Mouse (Mus musculus): ENCODE measurements at regions not wholly inside any gene's neighbourhood (a gene's known extent, or its start where the extent isn't known, plus 50 kb on each side); places are given as distances from the start of the nearest gene placed in this dataset.

DNA sequence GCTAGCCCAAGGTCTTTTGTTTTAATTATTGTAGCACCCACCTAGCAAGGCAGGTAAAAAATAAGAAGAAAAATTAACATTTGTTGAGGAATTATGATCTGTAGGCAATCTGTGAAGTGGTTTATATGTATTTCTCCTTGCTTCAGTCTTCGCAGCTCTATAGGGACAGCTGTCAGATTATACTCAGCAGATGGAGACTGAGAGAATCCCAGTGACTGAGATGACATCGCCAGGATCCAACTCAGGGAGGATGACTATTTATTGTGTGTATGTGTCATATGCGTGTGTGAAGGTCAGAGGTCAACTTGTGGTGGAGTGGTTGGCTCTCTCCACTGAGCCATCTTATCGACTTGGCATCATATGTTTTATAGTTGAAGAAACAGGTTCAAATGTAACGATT is 362.0 kb upstream of the Chd6 start:
- ATAC-seq (ENCODE audit: poor library complexity, severe bottlenecking) = no peak

GRCm38 (mm10) chr2:161470025-161470424 is 361.1 kb upstream of the Chd6 start:
- no peak for ATAC-seq (ENCODE audit: poor library complexity, severe bottlenecking)

DNA sequence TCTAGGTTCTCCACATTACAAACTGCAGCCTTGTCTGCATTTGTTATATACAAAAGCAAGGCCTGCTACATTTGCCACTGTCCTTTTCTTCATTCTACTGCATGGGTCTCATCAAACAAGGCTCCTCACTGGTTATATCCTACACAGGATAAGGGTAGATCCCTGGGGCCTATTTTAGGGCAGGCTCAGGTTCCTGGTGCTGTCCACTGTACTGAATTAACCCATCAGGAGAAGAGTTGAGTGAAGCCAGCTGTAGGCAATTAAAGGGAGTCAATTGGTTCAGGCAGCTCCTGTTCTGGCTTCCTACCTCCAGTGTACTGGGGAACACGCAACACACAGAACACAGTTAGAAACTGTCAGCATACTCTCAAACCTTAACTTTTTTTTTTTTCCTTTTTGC is 358.2 kb upstream of the Chd6 start:
- ATAC-seq (ENCODE audit: poor library complexity, severe bottlenecking) = no peak

DNA sequence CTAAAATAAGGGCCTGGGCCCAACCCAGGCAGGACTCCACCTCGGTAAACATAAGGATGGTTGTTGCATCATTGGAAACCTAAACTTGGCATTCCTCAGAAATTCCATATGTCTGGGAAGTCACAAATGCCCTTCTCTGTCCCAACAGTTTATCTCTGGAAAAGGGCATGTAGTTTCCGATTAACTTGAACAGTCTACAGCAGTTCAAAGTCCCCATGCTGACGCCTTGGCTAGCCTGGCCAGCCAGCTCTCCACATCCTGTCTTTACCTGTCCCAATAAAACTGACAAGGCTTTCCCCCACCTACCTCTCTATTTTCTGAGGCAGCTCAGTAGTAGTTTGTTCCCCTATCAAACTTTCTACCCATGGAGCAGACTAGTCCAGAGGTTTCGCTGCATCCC is 351.7 kb upstream of the Chd6 start:
- no peak for ATAC-seq (ENCODE audit: poor library complexity, severe bottlenecking)

DNA sequence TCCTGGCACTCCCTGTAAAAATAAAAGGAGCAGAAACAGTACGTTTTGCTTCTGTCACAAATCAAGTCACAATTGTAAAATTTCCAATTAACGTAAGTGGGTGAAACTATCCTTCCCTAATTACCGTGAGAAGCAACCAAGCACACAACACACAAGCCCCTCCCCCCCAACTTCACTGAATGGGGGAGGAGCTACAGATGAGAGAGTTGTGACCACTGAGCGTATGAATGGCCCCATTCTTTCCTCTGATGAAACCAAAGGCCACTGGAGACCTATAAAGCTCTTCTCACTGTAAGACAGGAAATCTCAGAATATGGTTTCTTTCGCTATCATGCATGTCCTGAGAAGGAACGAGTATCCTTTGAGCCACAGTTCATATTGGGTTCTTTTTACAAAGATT is 345.6 kb upstream of the Chd6 start:
- ATAC-seq (ENCODE audit: poor library complexity, severe bottlenecking) = no peak

DNA sequence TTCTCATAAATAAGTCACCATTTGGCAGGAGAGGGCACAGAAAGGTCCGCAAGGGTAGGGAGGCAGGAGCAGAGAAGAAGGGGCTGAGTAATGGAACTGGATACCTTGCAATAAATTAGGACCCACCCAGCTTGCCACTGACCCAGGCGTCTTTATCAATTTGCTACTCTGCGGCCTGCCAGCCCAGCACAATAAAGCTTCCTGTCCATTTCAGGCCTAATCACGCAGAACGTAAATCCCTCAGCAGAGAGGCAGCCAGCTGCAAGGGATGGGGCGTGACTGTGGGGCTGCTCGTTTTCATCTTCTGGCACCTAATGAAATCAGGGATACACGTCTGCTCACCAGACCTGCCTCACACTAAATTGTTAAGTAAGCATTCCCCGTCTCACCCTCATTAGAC is 324.9 kb upstream of the Chd6 start:
- ATAC-seq (ENCODE audit: poor library complexity, severe bottlenecking) = no peak

- no peak for ATAC-seq (ENCODE audit: poor library complexity, severe bottlenecking)
Observed at GRCm38 (mm10) chr2:161429294-161429693, 320.4 kb upstream of the Chd6 start.

DNA sequence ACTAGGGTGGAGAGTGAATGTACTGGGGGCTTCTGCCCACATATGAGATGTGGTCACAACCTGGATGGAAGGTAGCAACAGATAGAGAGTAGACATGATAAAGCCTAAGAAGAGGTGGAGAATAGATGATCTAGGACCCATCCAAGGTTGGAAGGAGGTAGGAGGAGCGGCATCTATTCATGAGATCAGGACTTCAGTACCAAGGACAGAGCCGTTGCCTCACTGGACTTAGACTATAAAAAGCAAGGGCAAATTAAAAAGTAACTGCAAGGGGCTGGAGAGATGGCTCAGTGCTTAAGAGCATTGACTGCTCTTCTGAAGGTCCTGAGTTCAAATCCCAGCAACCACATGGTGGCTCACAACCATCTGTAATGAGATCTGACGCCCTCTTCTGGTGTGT is 316.7 kb upstream of the Chd6 start:
- ATAC-seq (ENCODE audit: poor library complexity, severe bottlenecking) = no peak

- ATAC-seq (ENCODE audit: poor library complexity, severe bottlenecking) = no peak
Observed at GRCm38 (mm10) chr2:161418062-161418461, 309.2 kb upstream of the Chd6 start.

- no peak for ATAC-seq (ENCODE audit: poor library complexity, severe bottlenecking)
Observed at GRCm38 (mm10) chr2:161416218-161416927, 307.5 kb upstream of the Chd6 start.

DNA sequence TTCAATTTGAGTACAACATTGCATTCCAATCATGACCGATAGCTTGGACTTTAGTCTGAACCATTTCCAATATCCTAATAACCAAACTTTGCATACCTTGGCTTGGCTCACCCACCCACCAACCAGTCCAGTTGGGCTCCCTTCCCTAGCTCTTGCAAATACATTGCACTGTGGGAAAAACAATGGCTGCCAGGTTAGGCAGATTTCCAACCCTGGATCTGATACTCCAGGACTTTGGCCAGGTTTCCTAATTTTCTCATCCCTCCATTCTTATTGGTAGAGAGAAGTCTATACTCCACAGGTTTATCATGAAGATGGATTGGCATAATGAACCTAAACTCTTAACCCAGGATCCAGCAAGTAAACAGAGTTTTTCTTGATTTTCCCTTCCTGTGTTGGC is 299.4 kb upstream of the Chd6 start:
- no peak for ATAC-seq (ENCODE audit: poor library complexity, severe bottlenecking)

DNA sequence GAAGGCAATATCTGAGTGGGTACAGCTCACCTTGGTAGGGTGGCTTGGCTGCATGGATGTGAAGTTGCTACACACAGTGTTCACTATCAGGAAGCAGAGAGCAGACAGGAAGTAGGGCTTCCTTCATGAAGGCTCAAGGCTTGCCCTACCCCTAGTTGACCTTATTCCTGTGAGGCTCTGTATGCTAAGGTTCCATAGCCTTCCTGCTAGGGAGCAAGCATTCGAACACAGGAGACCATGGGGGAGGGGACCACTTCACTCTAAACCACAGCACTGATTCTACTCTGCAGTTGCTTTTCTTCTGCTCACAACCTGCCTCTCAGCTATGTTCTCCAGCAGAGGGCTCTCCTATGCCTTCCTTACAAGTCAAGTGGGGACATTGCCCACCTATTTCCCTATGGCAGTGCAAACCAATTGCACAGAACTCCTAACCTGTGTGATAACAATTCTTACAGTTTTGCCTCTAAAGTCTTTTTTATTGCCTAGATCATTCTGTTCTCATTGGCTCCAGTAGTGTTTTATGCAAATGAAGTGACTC is 297.0 kb upstream of the Chd6 start:
- ATAC-seq (ENCODE audit: poor library complexity, severe bottlenecking) = no peak

- ATAC-seq (ENCODE audit: poor library complexity, severe bottlenecking) = no peak
Observed at GRCm38 (mm10) chr2:161398061-161398460, 289.2 kb upstream of the Chd6 start.

GRCm38 (mm10) chr2:161390954-161391690 is 282.2 kb upstream of the Chd6 start:
- ATAC-seq (ENCODE audit: poor library complexity, severe bottlenecking) = no peak

DNA sequence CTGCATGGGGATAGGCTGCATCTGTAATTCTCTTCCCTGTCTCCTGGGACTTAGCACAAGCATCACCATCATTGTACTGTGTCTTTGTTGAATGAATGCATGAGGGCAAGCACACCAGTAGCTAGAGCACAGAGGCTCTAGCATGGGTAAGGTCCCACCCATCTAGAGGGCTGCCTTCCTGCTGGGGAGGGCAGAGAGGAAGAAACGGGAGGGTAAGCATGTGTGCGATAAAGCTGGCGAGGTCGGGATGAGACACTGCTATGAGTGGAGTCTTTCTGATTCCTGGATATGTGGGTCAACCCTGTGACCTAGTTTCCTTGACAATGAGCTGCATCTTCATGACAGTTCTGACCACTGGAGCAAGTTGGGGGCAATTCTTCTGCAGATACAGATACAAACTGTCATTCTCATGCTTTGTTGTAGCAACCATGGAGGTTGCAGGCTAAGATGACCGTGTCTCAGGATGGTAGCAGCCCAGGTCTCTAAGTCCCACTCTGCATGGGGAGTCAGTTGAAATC is 280.5 kb upstream of the Chd6 start:
- ATAC-seq (ENCODE audit: poor library complexity, severe bottlenecking) = no peak

DNA sequence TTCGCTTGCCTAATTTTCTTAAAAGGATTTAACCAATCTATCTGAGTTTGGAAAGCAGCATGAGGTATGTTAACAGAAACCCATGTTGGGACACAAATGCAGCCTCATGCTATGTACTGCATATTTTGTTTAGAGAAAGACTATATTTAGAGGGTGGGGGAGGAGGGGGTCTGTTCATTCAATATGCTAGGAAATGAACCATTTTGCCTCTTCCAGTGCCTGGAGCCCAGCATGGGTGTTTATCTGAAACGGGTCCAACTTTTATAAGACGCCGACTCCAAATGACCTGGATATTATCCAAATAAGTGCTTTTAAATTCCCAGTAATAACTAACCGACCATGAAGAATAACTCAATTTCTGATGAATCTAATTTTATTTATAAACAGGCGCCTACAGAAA is 278.2 kb upstream of the Chd6 start:
- ATAC-seq (ENCODE audit: poor library complexity, severe bottlenecking) = no peak

- ATAC-seq (ENCODE audit: poor library complexity, severe bottlenecking) = no peak
Observed at GRCm38 (mm10) chr2:161382411-161382810, 273.5 kb upstream of the Chd6 start.

GRCm38 (mm10) chr2:161378313-161378712 is 269.4 kb upstream of the Chd6 start:
- ATAC-seq (ENCODE audit: poor library complexity, severe bottlenecking) = no peak

- no peak for ATAC-seq (ENCODE audit: poor library complexity, severe bottlenecking)
Observed at GRCm38 (mm10) chr2:161362325-161362724, 253.4 kb upstream of the Chd6 start.

GRCm38 (mm10) chr2:161349110-161349509 is 240.2 kb upstream of the Chd6 start:
- ATAC-seq (ENCODE audit: poor library complexity, severe bottlenecking) = no peak

- no peak for ATAC-seq (ENCODE audit: poor library complexity, severe bottlenecking)
Observed at GRCm38 (mm10) chr2:161344018-161344417, 235.1 kb upstream of the Chd6 start.

GRCm38 (mm10) chr2:161342648-161343047 is 233.8 kb upstream of the Chd6 start:
- ATAC-seq (ENCODE audit: poor library complexity, severe bottlenecking) = no peak

Data from megakaryocyte, adult 5-6 weeks (primary cell).